Mouse (Mus musculus): Measurements from ENCODE around the gene Flrt2. TPM values are rescaled to one million over a fixed set of nuclear protein-coding genes. Genes with fewer than 3 reads are reported as not detected.

Gene Flrt2
- polyA plus RNA-seq, 1 experiment, result 4.1 TPM

GRCm38 (mm10) chr12:95693651-95694471 lies 1.8 kb downstream of the Flrt2 start:
- no peak for TF ChIP-seq CTCF (IDR thresholded peaks at IDR 0.05; ENCODE audit: insufficient read depth, low read length)
- DNase-seq, result peak; percentile 14
- peak overlapping the region; percentile 8 for H3K4me3 ChIP-seq (replicated peaks; ENCODE audit: extremely low read depth, low read depth, low read length)
- WGBS, result under 1% methylated on average over 28 of the region's 28 CpGs
- peaks cover 2% of the 10 kb centered on the region; the same call in 1 of the 2 replicates for H3K4me1 ChIP-seq (ENCODE audit: control insufficient read depth, insufficient read depth, low read length)

GRCm38 (mm10) chr12:95694507-95694906 lies 2.5 kb downstream of the Flrt2 start:
- DNase-seq, result no peak
- Histone ChIP-seq H3K4me1 (ENCODE audit: control insufficient read depth, insufficient read depth, low read length) (peaks cover 2% of the 10 kb centered on the region; the same call in 1 of the 2 replicates), H3K4me3 (replicated peaks; ENCODE audit: extremely low read depth, low read depth, low read length) (peak overlapping the region; percentile 53)
- TF ChIP-seq POLR2A (IDR thresholded peaks at IDR 0.05; ENCODE audit: borderline replicate concordance, extremely low read depth, low read depth, low read length) (no peak), CTCF (IDR thresholded peaks at IDR 0.05; ENCODE audit: insufficient read depth, low read length) (no peak)
- 1% methylated on average over 8 of the region's 8 CpGs for WGBS

DNA sequence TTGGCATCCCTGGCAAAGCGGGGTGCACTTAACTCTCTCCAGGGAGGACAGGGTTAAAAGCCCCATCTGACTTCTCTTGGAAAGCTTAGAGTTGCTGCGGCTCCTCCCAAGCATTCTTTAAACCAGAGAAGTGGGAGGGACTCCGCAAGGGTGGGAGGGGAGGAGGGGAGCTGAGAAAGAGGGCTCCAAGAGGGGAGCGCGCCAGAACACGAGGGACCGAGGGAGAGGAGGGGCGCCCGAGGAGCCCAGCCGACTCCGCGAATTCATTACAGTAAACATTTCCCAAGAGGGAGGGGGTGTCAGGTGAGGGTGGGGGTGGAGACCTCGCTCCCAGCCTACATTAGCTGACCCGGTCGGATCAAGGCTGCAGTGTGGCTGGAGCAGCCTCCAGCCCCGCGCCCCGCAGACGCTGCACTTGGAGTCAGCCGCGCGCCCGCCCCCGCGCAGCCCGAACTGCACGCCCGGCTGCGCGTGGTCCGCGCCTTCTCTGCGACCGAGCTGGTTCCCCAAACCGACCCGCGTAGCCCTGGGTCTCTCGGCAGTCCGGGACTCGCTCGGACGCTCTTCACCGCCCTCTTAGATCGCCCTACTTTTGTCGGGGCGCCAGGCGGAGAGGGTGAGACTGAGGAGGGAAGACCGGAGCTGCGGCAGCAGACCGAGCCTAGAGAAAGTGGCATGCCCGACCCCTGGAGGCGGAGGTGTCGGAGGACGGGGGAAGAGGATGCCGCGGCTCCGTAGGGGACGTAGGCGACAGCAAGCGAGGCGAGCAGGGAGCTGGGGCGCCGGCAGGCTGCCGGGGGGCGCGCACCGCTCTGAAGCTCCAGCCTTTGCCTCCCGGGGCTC lies 3.2 kb downstream of the Flrt2 start:
- WGBS, result under 1% methylated on average over 68 of the region's 68 CpGs
- H3K4me1 ChIP-seq (ENCODE audit: control insufficient read depth, insufficient read depth, low read length), result peaks cover 2% of the 10 kb centered on the region; the same call in 1 of the 2 replicates
- peak; percentile 34 for DNase-seq
- peak overlapping the region; percentile 60 for H3K4me3 ChIP-seq (replicated peaks; ENCODE audit: extremely low read depth, low read depth, low read length)
- TF ChIP-seq POLR2A (IDR thresholded peaks at IDR 0.05; ENCODE audit: borderline replicate concordance, extremely low read depth, low read depth, low read length) (0 out of 2 replicates have a peak, but pooled peaks have one; percentile 26), CTCF (IDR thresholded peaks at IDR 0.05; ENCODE audit: insufficient read depth, low read length) (no peak)

- TF ChIP-seq CTCF (IDR thresholded peaks at IDR 0.05; ENCODE audit: insufficient read depth, low read length) (no peak), POLR2A (IDR thresholded peaks at IDR 0.05; ENCODE audit: borderline replicate concordance, extremely low read depth, low read depth, low read length) (no peak)
- 2% methylated on average over 28 of the region's 28 CpGs for WGBS
- Histone ChIP-seq H3K4me3 (replicated peaks; ENCODE audit: extremely low read depth, low read depth, low read length) (peak overlapping the region; percentile 60), H3K4me1 (ENCODE audit: control insufficient read depth, insufficient read depth, low read length) (peaks cover 4% of the 10 kb centered on the region)
- no peak for DNase-seq
These were observed 4.0 kb downstream of the Flrt2 start for GRCm38 (mm10) chr12:95695834-95696521.

DNA sequence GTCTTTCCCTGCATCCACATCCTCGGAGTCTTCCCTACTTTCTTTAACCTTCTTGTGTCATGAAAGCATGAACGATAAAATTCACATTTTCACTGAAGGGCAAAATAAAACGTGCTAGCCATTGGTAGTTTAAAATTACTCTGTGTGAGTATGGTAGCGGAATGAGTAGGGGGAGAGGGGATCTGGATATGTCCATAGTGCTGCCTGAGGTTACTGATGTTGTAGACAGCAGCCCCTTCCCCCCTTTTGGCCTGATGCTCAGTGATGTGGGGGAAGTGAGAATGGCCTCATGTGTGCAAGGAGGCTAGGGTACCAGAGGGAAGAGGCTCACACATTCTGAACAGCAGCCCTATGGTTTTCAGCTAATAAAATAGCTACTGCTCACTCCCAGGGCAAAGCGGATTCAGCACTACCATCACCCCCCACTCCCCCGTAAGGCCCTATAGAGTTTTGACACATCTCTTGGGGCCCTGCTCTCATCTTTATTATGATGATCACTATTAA lies 4.5 kb downstream of the Flrt2 start:
- DNase-seq, result no peak
- WGBS, result 35% methylated on average over 6 of the region's 6 CpGs
- Histone ChIP-seq H3K4me1 (ENCODE audit: control insufficient read depth, insufficient read depth, low read length) (peaks cover 4% of the 10 kb centered on the region), H3K4me3 (replicated peaks; ENCODE audit: extremely low read depth, low read depth, low read length) (peak overlapping the region; percentile 13)
- TF ChIP-seq POLR2A (IDR thresholded peaks at IDR 0.05; ENCODE audit: borderline replicate concordance, extremely low read depth, low read depth, low read length) (no peak), CTCF (IDR thresholded peaks at IDR 0.05; ENCODE audit: insufficient read depth, low read length) (no peak)

- TF ChIP-seq POLR2A (IDR thresholded peaks at IDR 0.05; ENCODE audit: borderline replicate concordance, extremely low read depth, low read depth, low read length) (no peak), CTCF (IDR thresholded peaks at IDR 0.05; ENCODE audit: insufficient read depth, low read length) (no peak)
- no peak for DNase-seq
- 29% methylated on average over 1 of the region's 1 CpGs for WGBS
- Histone ChIP-seq H3K4me3 (replicated peaks; ENCODE audit: extremely low read depth, low read depth, low read length) (no peak overlapping the region), H3K4me1 (ENCODE audit: control insufficient read depth, insufficient read depth, low read length) (peaks cover 4% of the 10 kb centered on the region)
These were observed 6.5 kb downstream of the Flrt2 start for GRCm38 (mm10) chr12:95698556-95698955.

- no peak for DNase-seq
- TF ChIP-seq CTCF (IDR thresholded peaks at IDR 0.05; ENCODE audit: insufficient read depth, low read length) (no peak), POLR2A (IDR thresholded peaks at IDR 0.05; ENCODE audit: borderline replicate concordance, extremely low read depth, low read depth, low read length) (no peak)
- Histone ChIP-seq H3K4me1 (ENCODE audit: control insufficient read depth, insufficient read depth, low read length) (peaks cover 2% of the 10 kb centered on the region; the same call in 1 of the 2 replicates), H3K4me3 (replicated peaks; ENCODE audit: extremely low read depth, low read depth, low read length) (no peak overlapping the region)
- 40% methylated on average over 2 of the region's 2 CpGs for WGBS
These were observed 8.7 kb downstream of the Flrt2 start for GRCm38 (mm10) chr12:95700746-95701145.

GRCm38 (mm10) chr12:95701580-95701979 lies 9.6 kb downstream of the Flrt2 start:
- peaks cover 2% of the 10 kb centered on the region; the same call in 1 of the 2 replicates for H3K4me1 ChIP-seq (ENCODE audit: control insufficient read depth, insufficient read depth, low read length)
- no peak overlapping the region for H3K4me3 ChIP-seq (replicated peaks; ENCODE audit: extremely low read depth, low read depth, low read length)
- no peak for DNase-seq
- TF ChIP-seq POLR2A (IDR thresholded peaks at IDR 0.05; ENCODE audit: borderline replicate concordance, extremely low read depth, low read depth, low read length) (no peak), CTCF (IDR thresholded peaks at IDR 0.05; ENCODE audit: insufficient read depth, low read length) (no peak)

GRCm38 (mm10) chr12:95705006-95705405 lies 13.0 kb downstream of the Flrt2 start:
- no peak for TF ChIP-seq CTCF (IDR thresholded peaks at IDR 0.05; ENCODE audit: insufficient read depth, low read length)
- no peak for TF ChIP-seq POLR2A (IDR thresholded peaks at IDR 0.05; ENCODE audit: borderline replicate concordance, extremely low read depth, low read depth, low read length)
- WGBS, result 94% methylated on average over 3 of the region's 3 CpGs
- no peak for DNase-seq
- peaks cover 2% of the 10 kb centered on the region; the same call in 1 of the 2 replicates for H3K4me1 ChIP-seq (ENCODE audit: control insufficient read depth, insufficient read depth, low read length)
- no peak overlapping the region for H3K4me3 ChIP-seq (replicated peaks; ENCODE audit: extremely low read depth, low read depth, low read length)

Measured in lung, adult 2 months (tissue).